Mouse (Mus musculus) heart, postnatal 0 days (tissue): ENCODE data around the gene Ttc7b.

Source experiments
- CTCF ChIP-seq: IDR thresholded peaks from 2 replicates; pipeline ENCODE4 v1.5.1; 2016; ENCODE audit warnings: antibody characterized with exemption, control low read depth, low read depth
- EP300 ChIP-seq: IDR thresholded peaks from 2 replicates; pipeline ENCODE4 v1.6.1; 2016; ENCODE audit warnings: antibody characterized with exemption, low read depth

DNA sequence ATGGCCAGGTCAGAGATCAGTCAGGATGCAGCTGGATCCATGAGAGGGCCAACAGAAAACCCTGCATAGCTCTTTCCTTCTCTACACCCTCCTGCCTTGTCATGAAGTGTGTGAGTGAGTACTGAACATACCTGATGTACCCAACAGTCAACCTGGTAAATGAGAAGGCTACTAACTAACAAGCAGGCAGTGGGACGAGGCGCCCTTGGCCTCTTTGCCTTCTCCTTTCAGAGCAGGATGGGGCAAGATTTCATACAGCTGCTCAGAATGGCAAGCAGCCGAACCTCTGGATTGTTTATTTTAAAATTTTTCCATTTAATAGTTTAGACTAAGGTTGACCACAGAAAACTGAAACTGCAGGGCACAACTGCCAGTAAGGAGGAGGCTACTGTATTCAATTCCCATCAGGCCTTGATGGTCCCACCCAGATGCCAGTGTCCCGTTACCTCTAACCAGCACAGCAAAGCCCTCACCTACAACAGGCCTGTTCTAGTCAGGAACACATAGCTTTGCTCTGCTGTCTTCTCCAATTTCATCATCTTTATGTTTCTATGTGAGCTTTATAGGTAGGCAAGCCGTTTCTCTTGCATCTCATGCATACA is 121.4 kb downstream of the Ttc7b start:
- no peak for TF ChIP-seq CTCF
- no peak for TF ChIP-seq EP300
